Mouse (Mus musculus): ENCODE data around the gene Clasp2. TPM values are rescaled to one million over a fixed set of nuclear protein-coding genes. Genes with fewer than 3 reads are reported as not detected.

Clasp2 gene
- total RNA-seq, 2 experiments from 2014 or later: 290 to 301 TPM

DNA sequence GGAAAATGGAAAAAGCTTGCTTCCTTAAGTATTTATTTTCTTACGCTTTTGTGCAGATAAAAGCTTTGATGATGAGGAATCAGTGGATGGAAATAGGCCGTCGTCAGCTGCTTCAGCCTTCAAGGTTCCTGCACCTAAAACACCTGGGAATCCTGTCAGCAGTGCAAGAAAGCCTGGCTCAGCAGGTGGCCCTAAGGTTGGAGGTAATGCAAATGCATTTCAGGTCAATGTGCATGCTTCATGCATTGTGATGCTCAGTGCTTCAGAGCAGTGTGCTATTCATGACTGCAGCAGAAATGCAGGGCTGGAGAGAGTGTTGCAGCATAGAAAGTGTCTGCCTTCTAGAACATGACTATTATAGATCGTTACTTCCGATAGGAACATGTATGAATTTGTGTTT lies 71.8 kb downstream of the Clasp2 start:
- no peak for DNase-seq (ENCODE audit: low spot score in 2 of 2)

DNA sequence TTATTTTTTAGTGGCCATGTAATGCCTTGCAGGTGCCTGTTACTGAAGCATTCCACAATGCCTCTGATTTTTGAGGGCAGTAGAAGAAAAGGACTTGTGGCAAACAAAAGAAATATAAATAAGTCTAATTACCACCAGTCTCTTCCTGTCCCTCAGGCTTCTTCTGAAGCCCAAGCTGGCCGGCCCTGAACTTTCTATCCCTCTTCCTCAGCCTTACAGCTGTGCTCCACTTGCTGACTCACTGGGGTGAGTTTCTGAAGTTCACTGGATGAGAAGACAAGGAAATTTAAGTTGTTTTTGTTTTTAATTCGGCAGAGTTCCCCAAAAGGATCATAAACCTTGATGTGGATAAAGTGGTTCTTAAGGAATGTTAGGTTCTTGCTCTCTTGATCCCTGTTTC lies 74.6 kb downstream of the Clasp2 start:
- DNase-seq (ENCODE audit: low spot score in 2 of 2): no peak

DNA sequence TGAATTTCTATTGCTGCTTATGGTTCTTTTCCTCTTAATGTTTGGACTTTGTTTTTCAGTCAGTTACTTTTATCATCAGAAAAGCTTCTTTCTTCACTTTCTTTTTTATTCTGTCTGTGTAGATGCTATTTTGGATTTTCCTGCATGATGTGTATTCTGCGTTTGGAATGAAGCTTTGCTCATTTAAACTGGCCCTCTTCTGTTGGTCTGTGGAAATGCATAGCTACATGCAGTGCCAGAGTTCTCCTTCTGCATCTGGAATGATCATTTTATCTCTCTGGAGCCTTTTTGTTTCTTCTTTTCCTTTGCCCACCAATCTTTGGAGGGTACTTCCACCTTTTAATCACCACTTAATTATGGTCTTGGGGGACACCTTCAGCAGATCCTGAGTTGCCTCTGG lies 80.9 kb downstream of the Clasp2 start:
- DNase-seq (ENCODE audit: low spot score in 2 of 2): no peak

DNA sequence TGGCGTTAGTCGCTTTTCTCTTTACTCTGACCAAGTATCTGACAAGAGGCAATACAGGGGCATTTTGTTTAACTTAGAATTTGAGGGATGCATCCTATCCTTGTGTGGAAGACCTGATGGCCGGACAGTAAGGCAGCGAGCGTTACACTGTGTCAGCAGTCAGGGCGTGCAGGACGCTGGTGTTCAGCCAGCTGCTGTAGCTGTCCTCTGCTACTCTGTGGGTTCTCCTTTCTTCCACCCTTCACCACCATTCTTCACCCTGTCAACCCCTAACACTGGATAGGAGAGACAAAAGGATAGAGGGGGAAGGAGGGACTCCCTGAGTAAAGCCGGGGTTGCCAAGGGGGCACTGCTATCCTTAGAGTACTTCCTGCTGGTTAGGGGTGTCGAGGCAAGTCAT lies 87.4 kb downstream of the Clasp2 start:
- DNase-seq (ENCODE audit: low spot score in 2 of 2): no peak

GRCm38 (mm10) chr9:113830219-113830618 lies 88.9 kb downstream of the Clasp2 start:
- no peak for DNase-seq (ENCODE audit: low spot score in 2 of 2)

DNA sequence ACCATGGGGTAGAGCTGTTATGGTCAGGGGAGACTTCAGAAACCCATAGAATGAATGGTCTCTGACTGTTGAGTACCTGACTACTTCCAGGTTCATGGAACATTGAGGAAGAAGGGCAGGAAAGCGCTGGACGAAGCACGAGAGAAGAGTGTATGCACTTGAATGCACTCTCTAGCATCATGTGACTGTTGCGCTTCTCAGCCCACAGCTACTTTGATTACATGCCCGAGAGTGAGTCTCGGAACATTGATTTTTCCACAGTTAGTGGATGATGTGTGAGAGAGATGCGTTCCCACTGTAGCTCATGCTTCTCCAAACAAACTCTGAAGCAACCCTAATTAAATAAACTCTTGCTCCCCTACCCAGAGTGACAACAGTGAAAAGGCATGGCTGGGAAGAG lies 92.2 kb downstream of the Clasp2 start:
- no peak for DNase-seq (ENCODE audit: low spot score in 2 of 2)

DNA sequence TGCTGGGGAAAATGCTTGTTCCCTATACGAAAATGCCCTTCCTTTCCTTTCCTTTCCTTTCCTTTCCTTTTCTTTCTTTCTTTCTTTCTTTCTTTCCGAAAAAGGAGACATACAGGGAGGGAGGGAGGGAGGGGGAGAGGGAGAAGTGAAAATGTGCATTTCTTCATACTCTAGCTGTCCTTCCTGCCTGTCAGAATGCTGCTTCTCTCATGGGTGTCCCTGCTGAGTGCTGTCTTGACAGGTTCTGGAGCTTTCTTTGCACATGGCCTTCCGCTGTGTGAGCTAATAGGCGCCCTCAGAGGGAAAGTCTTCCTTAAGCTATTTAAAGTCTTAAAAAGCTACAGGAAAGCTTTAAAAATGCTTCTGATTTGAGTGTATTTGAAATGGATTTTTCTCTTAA lies 95.7 kb downstream of the Clasp2 start:
- no peak for DNase-seq (ENCODE audit: low spot score in 2 of 2)

DNA sequence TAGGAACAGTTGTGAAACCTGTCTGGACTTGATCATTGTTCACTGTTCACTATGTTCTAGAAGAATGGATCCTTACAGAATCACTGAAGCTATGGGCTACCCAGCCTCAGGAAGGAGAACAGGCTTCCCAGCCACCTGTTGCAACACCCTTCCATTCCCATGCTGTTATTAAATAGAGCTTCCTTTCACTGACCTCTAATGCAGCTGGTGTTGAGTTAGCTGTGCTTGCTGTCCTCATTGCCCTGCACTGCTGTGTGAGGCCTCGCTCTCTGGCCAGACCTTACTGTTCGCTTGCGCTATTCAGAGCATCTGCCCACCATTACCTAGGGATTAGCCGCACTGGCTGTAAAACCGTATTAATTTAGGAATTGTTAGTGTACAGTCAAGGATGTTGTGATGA lies 96.2 kb downstream of the Clasp2 start:
- DNase-seq (ENCODE audit: low spot score in 2 of 2): no peak

GRCm38 (mm10) chr9:113844029-113844428 lies 102.8 kb downstream of the Clasp2 start:
- DNase-seq (ENCODE audit: low spot score in 2 of 2): no peak

DNA sequence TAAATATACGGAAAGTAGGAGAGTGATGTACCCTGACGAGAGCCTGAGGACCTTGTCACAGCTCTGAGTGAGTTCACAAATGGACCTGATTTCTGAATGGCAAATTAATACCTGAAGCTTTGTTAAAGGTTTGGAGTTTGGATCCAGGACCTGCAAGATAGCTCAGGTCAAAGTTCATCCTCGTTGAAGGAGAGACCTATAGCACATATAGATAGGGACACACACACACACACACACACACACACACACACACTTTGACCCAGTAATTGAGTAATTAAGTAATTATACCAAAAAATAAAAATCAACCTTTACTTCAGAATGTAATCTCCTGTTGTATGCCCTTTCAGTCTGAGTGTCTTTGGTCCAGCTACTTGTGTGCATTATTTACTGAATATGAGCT lies 114.2 kb downstream of the Clasp2 start:
- DNase-seq (ENCODE audit: low spot score in 2 of 2): no peak

DNA sequence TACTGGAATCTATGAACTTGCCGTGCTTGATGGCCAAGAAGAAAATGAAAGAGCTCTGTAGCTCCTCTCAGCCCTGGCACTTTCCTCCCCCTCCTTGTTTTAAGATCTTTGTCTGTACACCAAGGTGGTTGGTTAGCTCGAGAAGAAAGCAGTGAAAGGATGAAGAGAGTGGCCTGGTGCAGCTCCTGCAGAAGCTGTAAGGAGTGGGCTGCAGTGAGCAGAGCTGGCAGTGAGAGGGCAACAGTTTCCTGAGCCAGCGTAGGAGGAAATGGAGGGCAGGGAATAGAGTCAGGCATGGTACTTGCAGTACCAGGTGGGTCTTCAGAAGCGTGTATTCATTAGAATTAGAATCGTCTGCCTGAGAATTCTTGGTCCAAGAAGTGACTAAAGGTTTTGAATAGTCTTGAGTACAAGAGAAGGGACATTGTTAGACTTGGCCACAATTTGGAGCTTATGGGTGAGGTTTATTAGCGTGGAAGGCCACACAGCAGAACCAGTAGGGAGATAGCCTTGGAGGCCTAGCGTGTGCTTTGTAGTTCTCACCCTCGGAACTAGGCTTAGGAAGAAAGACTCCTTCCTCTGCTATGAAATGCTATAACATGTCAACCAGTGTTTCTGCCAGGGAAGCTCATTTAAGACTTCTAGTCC lies 116.1 kb downstream of the Clasp2 start:
- no peak for DNase-seq (ENCODE audit: low spot score in 2 of 2)

DNA sequence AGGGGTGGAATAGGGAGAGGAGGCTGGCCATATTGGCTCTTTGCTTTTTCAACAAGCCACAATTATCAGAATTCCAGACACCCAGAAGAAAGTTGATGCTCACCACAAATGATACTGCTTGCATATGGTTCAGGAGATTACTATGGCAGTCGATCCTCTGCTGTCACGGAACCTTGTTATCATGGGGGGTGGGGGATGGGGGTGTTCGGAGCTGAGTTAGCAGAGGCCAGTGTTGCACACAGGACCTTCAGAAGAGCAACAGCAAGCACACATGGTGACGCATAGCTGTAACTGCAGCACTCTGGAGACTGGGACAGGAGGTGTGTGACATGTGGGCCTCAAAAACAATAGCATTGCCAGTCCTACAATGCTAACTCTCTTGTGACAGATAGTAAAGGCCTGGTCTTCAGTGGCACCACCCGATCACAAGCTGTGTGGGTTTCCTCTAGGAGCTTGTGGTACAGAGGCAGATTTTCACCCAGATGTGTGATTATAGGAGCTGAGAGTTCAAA lies 116.7 kb downstream of the Clasp2 start:
- DNase-seq (ENCODE audit: low spot score in 2 of 2): no peak

- no peak for DNase-seq (ENCODE audit: low spot score in 2 of 2)
Measured at GRCm38 (mm10) chr9:113859420-113859819, 118.1 kb downstream of the Clasp2 start.

GRCm38 (mm10) chr9:113863370-113863999 lies 122.2 kb downstream of the Clasp2 start:
- DNase-seq (ENCODE audit: low spot score in 2 of 2): no peak

GRCm38 (mm10) chr9:113867951-113868350 lies 126.7 kb downstream of the Clasp2 start:
- DNase-seq (ENCODE audit: low spot score in 2 of 2): no peak

- DNase-seq (ENCODE audit: low spot score in 2 of 2): no peak
Measured at GRCm38 (mm10) chr9:113894903-113895302, 153.6 kb downstream of the Clasp2 start.

GRCm38 (mm10) chr9:113903136-113903535 lies 161.9 kb downstream of the Clasp2 start:
- no peak for DNase-seq (ENCODE audit: low spot score in 2 of 2)

DNA sequence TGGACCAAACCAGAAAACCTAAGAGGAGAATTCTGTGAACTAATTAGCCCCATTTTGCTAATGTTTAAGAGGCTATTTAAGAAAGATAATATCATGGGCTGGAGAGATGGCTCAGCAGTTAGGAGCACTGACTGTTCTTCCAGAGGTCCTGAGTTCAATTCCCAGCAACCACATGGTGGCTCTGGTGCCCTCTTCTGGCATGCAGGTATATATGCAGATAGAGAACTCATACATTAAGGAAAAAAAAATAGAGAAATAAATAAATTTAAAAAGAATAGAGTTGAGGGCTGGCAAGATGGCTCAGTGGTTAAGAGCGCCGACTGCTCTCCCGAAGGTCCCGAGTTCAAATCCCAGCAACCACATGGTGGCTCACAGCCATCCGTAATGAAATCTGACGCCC lies 163.0 kb downstream of the Clasp2 start:
- peak in 1 of 2 experiments; percentile 21 for DNase-seq (ENCODE audit: low spot score in 2 of 2)

GRCm38 (mm10) chr9:113915789-113916188 lies 174.5 kb downstream of the Clasp2 start:
- no peak for DNase-seq (ENCODE audit: low spot score in 2 of 2)

DNA sequence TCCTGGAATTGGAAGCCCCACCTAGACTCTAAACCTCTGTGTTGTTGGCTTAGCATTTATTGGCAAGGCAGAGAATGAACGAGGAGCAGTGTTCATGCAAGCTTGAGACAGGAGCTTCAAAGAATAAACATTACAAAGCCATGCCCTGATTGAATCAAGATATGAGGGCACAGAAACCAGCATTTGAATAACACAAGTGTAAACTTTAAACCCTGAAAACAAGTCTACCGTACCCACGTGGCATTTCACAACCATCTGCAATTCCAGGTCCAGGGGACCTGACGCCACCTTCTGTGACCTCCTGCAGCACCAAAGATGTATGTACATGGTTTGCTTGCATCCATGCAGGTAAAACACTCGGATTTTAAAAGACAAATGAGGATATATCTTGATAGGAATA lies 181.4 kb downstream of the Clasp2 start:
- DNase-seq (ENCODE audit: low spot score in 2 of 2): no peak

DNA sequence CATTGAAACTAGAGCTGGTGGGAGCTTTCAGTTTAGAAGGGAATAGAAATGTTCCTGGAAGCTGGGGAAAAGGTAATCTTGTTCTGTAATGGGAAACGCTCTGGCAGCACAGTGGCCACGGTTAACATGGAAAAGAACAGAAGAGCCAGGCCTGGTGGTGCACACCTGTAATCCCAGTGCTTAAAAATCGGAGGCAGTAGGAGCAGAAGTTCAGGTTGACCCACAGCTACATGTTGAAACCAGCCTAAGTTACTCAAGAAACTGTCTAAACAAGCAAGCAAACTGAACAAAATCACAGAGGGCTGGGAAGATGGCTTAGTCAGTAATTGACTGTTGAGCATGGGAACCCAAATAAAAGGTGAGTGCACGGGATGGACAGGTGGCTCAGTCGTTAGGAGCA lies 183.6 kb downstream of the Clasp2 start:
- DNase-seq (ENCODE audit: low spot score in 2 of 2): no peak

GRCm38 (mm10) chr9:113928591-113928990 lies 187.3 kb downstream of the Clasp2 start:
- DNase-seq (ENCODE audit: low spot score in 2 of 2): no peak

- DNase-seq (ENCODE audit: low spot score in 2 of 2): no peak
Measured at GRCm38 (mm10) chr9:113929676-113930075, 188.4 kb downstream of the Clasp2 start.

Data from layer of hippocampus, postnatal 10 days (tissue).